Mouse (Mus musculus) mouse trophoblast stem cell (cell line): Measurements from ENCODE around the gene Tvp23a.

Source experiments
- in situ Hi-C, 2 experiments: fragments of 300-500 bp; cut with MseI, MboI; formaldehyde crosslinking; loops; 2 replicates in 1 of 2; 3 replicates in 1 of 2; pipeline ENCODE4 v1.15.1; 2025

Gene Tvp23a

GRCm38 (mm10) chr16:10394699-10395540, 52.2 kb downstream of the Tvp23a start, which contains the start of gene Tekt5:
Gene Tekt5 (minus strand): TSS chr16:10395490.
- in situ Hi-C loops = loop anchor here (5.0 to 25.0 kb wide), 3 partner anchors 113 to 310 kb away; no protein-coding TSS in a partner anchor

GRCm38 (mm10) chr16:10392587-10392986, 54.6 kb downstream of the Tvp23a start:
- in situ Hi-C loops = loop anchor here (10.0 to 25.0 kb wide), 2 partner anchors 305 to 308 kb away; no protein-coding TSS in a partner anchor

GRCm38 (mm10) chr16:10388634-10389365, 58.4 kb downstream of the Tvp23a start:
- in situ Hi-C loops = loop anchor here in 1 of 2 experiments (25.0 kb wide), 1 partner anchor 301 kb away; no protein-coding TSS in a partner anchor

- in situ Hi-C loops = loop anchor here in 1 of 2 experiments (25.0 kb wide), 1 partner anchor 298 kb away; no protein-coding TSS in a partner anchor
Observed at GRCm38 (mm10) chr16:10385261-10385660, 61.9 kb downstream of the Tvp23a start.

- in situ Hi-C loops = loop anchor here in 1 of 2 experiments (25.0 kb wide), 1 partner anchor 297 kb away; no protein-coding TSS in a partner anchor
Observed at GRCm38 (mm10) chr16:10384544-10384943, 62.6 kb downstream of the Tvp23a start.

GRCm38 (mm10) chr16:10384060-10384497, 63.1 kb downstream of the Tvp23a start:
- in situ Hi-C loops = loop anchor here in 1 of 2 experiments (25.0 kb wide), 1 partner anchor 297 kb away; no protein-coding TSS in a partner anchor

- in situ Hi-C loops = loop anchor here in 1 of 2 experiments (25.0 kb wide), 1 partner anchor 292 kb away; no protein-coding TSS in a partner anchor
Observed at GRCm38 (mm10) chr16:10379531-10379930, 67.6 kb downstream of the Tvp23a start.

- in situ Hi-C loops = loop anchor here in 1 of 2 experiments (25.0 kb wide), 1 partner anchor 290 kb away; no protein-coding TSS in a partner anchor
Observed at GRCm38 (mm10) chr16:10377286-10377685, 69.9 kb downstream of the Tvp23a start.

- in situ Hi-C loops = loop anchor here in 1 of 2 experiments (25.0 kb wide), 1 partner anchor 287 kb away; no protein-coding TSS in a partner anchor
Observed at GRCm38 (mm10) chr16:10374254-10375011, 72.7 kb downstream of the Tvp23a start.

GRCm38 (mm10) chr16:10372372-10372771, 74.8 kb downstream of the Tvp23a start:
- in situ Hi-C loops = no loop called here
